Mouse (Mus musculus) thymus, adult 2 months (tissue): ENCODE measurements around the gene Megf11. TPM values are rescaled to one million over a fixed set of nuclear protein-coding genes. Genes with fewer than 3 reads are reported as not detected.

Source experiments
- DNase-seq: peaks from one replicate; pipeline ENCODE4 v3.0.0; 2021
- H3K27ac ChIP-seq: fragments of 200-500 bp; 2 replicates; pipeline ENCODE4 v1.5.1; 2012; ENCODE audit warnings: low read length, control low read depth; ENCODE audit not compliant: control insufficient read depth, insufficient read depth
- H3K27me3 ChIP-seq: fragments of 200-500 bp; 2 replicates; pipeline ENCODE4 v1.6.1; 2012; ENCODE audit warnings: mild to moderate bottlenecking, low read length, moderate library complexity, mixed read lengths; ENCODE audit not compliant: control insufficient read depth, insufficient read depth
- H3K36me3 ChIP-seq: fragments of 200-500 bp; 2 replicates; pipeline ENCODE4 v1.6.1; 2012; ENCODE audit warnings: mild to moderate bottlenecking, low read length, moderate library complexity; ENCODE audit not compliant: control insufficient read depth, insufficient read depth
- H3K4me1 ChIP-seq: fragments of 200-500 bp; replicated peaks from 2 replicates; pipeline ENCODE4 v1.6.1; 2012; ENCODE audit warnings: low read length; ENCODE audit not compliant: control insufficient read depth, insufficient read depth
- H3K4me3 ChIP-seq: fragments of 200-500 bp; 2 replicates; pipeline ENCODE4 v1.5.1; 2012; ENCODE audit warnings: mild to moderate bottlenecking, low read length, control low read depth, moderate library complexity; ENCODE audit not compliant: control insufficient read depth, insufficient read depth
- CTCF ChIP-seq: fragments of 200-500 bp; IDR thresholded peaks from 2 replicates; pipeline ENCODE4 v1.5.1; 2012; ENCODE audit warnings: mild to moderate bottlenecking, control low read depth, low read length, moderate library complexity, borderline replicate concordance; ENCODE audit not compliant: control insufficient read depth, poor library complexity, insufficient read depth; ENCODE audit errors: extremely low read depth
- POLR2A ChIP-seq: fragments of 200-500 bp; IDR thresholded peaks from 2 replicates; pipeline ENCODE4 v1.6.1; 2012; ENCODE audit warnings: mild to moderate bottlenecking, low read length, control low read depth, moderate library complexity; ENCODE audit not compliant: control insufficient read depth, poor library complexity, insufficient read depth; ENCODE audit errors: extremely low read depth
- WGBS: fragments of 180-500 bp; shearing (Covaris S2); methylation state at CpG from one replicate; pipeline ENCODE4 v1.1.7; 2018; 5-methylcytosine and 5-hydroxymethylcytosine counted together
- polyA plus RNA-seq: library from polyadenylated mRNA; depleted of rRNA; stranded (reverse); fragments of >200 nt; gene quantifications from 2 replicates; pipeline ENCODE4 v1.2.3, GENCODE M21; 2012

Megf11 gene
- polyA plus RNA-seq, 1 experiment = 0.70 TPM

DNA sequence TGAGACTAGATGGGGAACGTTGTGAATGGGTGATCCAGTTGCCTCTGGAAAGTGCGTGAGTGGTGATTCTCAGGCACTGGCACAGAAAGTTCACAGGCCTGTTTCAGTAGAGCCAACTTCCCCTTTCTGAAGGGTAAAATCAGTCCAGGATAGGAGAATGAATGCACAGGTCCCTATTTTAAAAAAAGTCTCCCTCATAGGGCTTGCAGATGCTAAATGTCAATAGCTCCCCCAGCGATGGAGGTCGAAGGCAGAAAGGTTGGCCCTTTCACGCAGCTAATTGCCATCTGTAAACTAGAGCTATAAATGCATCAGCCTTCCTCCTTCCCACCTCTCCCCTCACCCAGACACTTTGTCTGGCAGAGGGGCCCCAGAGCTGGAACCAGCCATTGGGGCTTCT is 200.9 kb downstream of the Megf11 start:
- WGBS = 38% methylated on average over 5 of the region's 5 CpGs
- Histone ChIP-seq H3K27me3 (no peaks in the 10 kb centered on the region), H3K4me3 (no peak overlapping the region), H3K36me3 (no peaks in the 10 kb centered on the region), H3K4me1 (no peaks in the 10 kb centered on the region), H3K27ac (no peak overlapping the region)
- no peak for TF ChIP-seq POLR2A
- TF ChIP-seq CTCF = no peak
- DNase-seq = no peak

GRCm38 (mm10) chr9:64587991-64588390 is 202.6 kb downstream of the Megf11 start:
- H3K36me3 ChIP-seq = no peaks in the 10 kb centered on the region

GRCm38 (mm10) chr9:64590634-64591041 is 205.2 kb downstream of the Megf11 start:
- TF ChIP-seq CTCF (no peak), POLR2A (no peak)
- DNase-seq = no peak
- Histone ChIP-seq H3K36me3 (no peaks in the 10 kb centered on the region), H3K27me3 (no peaks in the 10 kb centered on the region), H3K4me1 (no peaks in the 10 kb centered on the region), H3K4me3 (no peak overlapping the region), H3K27ac (no peak overlapping the region)
- 62% methylated on average over 5 of the region's 5 CpGs for WGBS

More at GRCm38 (mm10) chr9:64587991-64588390, 202.6 kb downstream of the Megf11 start:
- Histone ChIP-seq H3K27me3 (no peaks in the 10 kb centered on the region), H3K27ac (no peak overlapping the region), H3K4me1 (no peaks in the 10 kb centered on the region), H3K4me3 (no peak overlapping the region)
- 93% methylated on average over 7 of the region's 7 CpGs for WGBS
- DNase-seq = no peak
- no peak for TF ChIP-seq POLR2A
- TF ChIP-seq CTCF = no peak

- H3K27me3 ChIP-seq = no peaks in the 10 kb centered on the region
- WGBS = 82% methylated on average over 1 of the region's 1 CpGs
- no peaks in the 10 kb centered on the region for H3K4me1 ChIP-seq
- no peak overlapping the region for H3K4me3 ChIP-seq
- TF ChIP-seq POLR2A (no peak), CTCF (no peak)
- H3K36me3 ChIP-seq = no peaks in the 10 kb centered on the region
- DNase-seq = no peak
- H3K27ac ChIP-seq = no peak overlapping the region
These were observed 206.0 kb downstream of the Megf11 start for GRCm38 (mm10) chr9:64591436-64591835.

GRCm38 (mm10) chr9:64594442-64594841 is 209.0 kb downstream of the Megf11 start:
- no peaks in the 10 kb centered on the region for H3K27me3 ChIP-seq
- H3K4me3 ChIP-seq = no peak overlapping the region
- no peak overlapping the region for H3K27ac ChIP-seq
- no peaks in the 10 kb centered on the region for H3K4me1 ChIP-seq
- no peaks in the 10 kb centered on the region for H3K36me3 ChIP-seq
- WGBS = 79% methylated on average over 8 of the region's 8 CpGs
- no peak for DNase-seq
- TF ChIP-seq CTCF (no peak), POLR2A (no peak)

DNA sequence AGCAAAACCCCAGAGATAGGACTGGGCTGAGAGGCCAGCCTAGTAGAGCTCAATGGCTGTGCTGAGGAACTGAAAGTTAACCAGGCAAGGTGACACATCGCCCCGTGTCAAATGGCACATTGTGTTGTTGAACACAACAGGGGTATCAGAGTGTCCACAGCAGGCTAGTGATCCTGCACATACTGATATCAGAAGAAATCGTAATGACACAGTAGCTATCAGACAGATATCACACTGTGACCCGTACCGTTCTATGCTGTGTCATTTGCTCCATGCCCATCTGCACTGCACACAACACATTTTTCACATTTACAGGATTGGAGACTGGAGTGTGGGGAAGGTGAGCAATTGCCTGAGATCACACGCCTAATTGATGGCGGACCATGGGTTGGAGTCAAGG is 213.0 kb downstream of the Megf11 start:
- H3K27ac ChIP-seq = no peak overlapping the region
- no peak for DNase-seq
- H3K27me3 ChIP-seq = no peaks in the 10 kb centered on the region
- H3K36me3 ChIP-seq = no peaks in the 10 kb centered on the region
- H3K4me1 ChIP-seq = no peaks in the 10 kb centered on the region
- TF ChIP-seq POLR2A = no peak
- no peak for TF ChIP-seq CTCF
- 97% methylated on average over 7 of the region's 7 CpGs for WGBS
- H3K4me3 ChIP-seq = no peak overlapping the region

DNA sequence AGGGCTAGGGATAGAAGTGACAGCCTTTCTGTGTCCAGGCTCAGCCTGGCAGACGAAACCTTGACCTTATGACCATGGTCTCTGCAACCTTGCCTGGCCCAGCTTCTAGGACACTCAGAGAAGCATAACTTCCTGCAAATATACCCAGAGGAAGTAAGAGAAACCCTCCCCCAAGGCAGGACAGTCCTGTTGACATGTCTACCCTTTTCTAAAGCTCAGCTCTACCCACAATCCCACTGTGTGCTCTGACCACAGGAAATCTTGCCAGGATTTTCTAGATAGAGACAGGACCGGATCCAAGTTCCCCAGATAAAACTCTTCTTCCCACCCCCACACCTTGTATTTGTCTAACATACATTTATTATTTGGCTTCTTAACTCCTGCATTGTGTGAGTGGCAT is 215.3 kb downstream of the Megf11 start:
- TF ChIP-seq CTCF (no peak), POLR2A (no peak)
- no peak overlapping the region for H3K27ac ChIP-seq
- no peaks in the 10 kb centered on the region for H3K4me1 ChIP-seq
- 61% methylated on average over 2 of the region's 2 CpGs for WGBS
- no peak for DNase-seq
- H3K36me3 ChIP-seq = no peaks in the 10 kb centered on the region
- H3K4me3 ChIP-seq = no peak overlapping the region
- H3K27me3 ChIP-seq = no peaks in the 10 kb centered on the region
